Mouse (Mus musculus) adrenal gland, adult 8-10 months (tissue): ENCODE results near the gene Aasdh. TPM values are rescaled to one million over a fixed set of nuclear protein-coding genes. Genes with fewer than 3 reads are reported as not detected.

Experiments
- DNase-seq: peaks from one replicate; pipeline ENCODE4 v3.0.0; 2022
- total RNA-seq, 4 experiments: library from RNA; stranded (reverse); gene quantifications; 2 replicates each; pipeline ENCODE4 v1.2.4; 2022

Aasdh gene
- total RNA-seq, 4 experiments from 2014 or later: 14.7 to 28.9 (median 21.4) TPM

DNA sequence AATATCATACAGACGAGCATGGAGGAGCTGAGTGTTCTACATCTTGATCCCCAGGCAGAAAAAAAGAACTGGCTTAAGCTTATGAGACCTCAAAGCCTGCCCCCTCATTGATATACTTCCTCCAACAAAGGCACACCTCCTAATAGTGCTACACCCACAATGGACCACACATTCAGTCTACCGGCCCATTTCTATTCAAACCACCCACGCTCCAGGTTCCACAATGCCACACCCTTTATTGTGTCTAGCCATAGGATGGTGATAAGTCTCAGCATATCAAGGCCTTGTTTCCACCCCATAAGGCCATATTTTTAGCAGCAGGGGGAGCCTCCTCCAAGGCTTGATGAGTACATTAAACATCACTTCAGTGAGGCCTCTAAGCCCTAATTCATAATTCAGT is 5.5 kb upstream of the Aasdh start:
- no peak for DNase-seq

DNA sequence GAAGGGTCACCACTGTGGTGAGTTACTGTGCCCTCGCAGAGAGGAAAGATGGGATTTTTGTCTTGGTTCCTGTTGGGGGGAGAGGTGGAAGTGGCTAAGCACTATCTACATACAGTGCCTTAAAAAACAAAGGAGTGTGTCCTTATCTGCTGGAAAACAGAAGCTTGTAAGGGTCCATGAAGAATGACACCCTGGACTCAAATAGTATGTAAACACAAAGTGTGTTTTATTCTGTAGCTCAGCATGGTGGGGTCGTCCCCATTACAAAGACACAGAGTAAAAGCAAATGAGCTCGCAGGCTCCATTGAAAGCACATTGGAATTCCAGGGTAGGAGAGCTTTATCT is 813 bp upstream of the Aasdh start:
- no peak for DNase-seq

DNA sequence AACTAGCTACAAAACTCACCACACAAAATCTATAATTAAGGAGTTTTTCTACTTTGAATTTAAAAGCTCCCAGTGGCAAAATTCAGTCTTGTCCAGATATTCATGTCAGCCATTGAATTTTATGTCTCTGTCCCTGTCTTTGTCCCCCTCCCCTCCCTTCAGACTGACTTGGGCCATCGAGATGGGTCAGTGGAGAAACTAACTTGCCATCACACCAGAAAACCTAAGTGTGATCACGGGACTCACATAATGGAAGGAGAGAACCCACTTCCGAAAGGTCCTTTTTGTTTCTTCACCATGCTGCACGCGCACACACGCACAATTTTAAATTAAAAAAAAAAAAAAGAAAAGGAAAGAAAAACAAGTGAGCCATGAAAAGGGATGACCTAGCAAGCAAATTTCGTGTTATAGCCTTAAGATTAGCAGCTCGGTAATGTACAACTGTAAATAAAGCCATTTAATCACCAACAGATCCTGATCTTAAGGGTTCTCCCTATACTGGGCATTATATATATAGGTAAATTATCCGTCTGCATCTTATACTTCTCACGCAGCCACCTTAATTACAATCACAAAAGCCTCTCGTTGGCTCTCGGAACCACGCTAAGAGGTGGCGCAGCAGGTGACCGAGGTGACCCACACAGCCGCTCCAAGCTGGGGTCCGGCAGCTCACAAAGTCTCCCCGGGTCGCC is 455 bp downstream of the Aasdh start:
- no peak for DNase-seq

DNA sequence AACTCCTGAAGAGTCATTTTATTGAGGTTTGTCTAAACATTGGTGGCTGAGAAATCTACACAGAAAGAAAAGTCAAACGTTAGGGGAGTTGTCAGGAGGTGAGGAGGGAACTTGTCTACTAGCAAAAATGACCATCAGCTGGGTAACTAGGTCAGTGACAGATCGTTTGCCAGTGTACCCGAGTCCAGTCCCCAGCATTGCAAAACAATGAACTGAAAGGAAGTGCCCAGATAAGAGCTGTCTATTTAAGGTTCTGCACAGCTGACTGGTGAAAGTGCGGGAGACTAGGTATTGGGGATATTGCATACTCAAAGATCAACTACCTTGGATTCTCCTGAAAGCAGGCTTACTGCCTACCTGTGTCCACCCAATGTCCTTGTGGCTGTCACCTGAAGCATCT is 3.2 kb downstream of the Aasdh start:
- DNase-seq: no peak

DNA sequence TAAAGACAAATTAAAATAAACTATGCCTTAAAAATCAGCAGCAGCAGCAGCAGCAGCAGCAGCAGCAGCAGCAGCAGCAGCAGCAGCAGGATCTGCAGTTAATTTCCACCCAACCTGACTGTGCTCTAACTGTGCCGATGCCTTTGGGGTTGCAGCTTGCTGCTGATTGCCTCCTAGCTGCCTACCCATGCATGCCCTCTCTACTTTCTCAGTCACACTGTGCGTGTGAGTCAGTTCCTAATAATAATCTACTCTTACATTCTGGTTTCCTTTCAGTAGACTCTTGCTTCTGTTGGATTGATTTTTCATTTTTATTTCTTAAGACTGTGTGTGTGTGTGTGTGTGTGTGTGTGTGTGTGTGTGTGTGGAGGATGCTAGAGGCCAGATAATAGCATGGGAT is 12.2 kb downstream of the Aasdh start:
- no peak for DNase-seq

DNA sequence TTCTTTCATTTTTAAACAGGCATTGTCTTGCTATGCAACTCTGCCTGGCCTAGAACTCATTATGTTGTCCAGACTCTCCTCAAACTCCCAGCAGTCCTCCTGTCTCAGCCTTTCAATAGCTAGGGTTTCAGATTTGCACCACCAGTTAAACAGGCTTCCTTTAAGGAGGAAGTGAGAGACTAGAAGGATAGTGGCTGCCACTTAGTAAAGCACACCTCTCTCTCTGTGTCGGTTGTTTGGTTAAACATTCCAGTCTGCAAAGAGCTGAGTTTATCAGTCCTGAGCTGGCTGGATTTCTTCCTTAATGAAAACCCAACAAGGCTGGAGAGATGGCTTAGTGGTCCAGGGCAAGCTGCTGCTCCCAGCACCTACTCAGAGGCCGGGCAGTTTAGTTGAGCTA is 12.7 kb downstream of the Aasdh start:
- DNase-seq: no peak

DNA sequence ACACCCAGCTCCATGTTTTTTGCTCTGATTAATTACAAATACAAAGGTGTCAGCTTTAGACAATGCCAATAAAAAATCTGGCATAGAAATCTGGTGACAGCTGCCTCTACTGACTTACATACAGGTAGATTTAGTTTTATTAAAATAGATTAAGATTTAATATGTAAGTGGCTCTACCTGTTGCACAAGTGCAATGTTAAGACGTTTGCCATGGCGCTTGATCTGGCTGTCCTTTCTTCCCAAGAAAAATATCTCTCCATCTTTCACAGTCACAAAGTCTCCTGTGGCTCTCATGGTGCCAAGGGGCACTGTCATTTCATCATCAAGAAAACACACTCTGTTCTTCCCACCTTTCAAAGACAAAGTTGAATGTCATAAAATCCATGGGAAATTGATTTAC is 18.3 kb downstream of the Aasdh start:
- no peak for DNase-seq

DNA sequence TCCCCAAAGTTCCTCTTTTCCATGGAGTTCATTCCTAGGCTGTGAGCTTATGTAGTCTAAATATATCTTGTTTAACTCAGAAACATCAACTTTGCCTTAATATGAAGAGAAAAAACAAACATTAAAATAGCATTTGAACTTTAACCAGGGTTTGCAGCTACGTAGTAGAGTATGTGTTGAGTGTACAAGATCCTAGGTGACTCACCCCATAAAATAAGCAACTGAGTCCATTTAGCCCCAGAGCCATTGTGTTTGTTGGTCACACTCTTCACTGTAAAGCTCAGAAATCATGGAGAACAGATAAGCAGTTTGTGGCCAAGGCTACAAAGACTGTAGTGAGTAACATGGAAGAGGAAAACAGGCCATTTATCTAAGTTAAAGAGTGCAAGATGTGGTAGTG is 21.2 kb downstream of the Aasdh start:
- no peak for DNase-seq

DNA sequence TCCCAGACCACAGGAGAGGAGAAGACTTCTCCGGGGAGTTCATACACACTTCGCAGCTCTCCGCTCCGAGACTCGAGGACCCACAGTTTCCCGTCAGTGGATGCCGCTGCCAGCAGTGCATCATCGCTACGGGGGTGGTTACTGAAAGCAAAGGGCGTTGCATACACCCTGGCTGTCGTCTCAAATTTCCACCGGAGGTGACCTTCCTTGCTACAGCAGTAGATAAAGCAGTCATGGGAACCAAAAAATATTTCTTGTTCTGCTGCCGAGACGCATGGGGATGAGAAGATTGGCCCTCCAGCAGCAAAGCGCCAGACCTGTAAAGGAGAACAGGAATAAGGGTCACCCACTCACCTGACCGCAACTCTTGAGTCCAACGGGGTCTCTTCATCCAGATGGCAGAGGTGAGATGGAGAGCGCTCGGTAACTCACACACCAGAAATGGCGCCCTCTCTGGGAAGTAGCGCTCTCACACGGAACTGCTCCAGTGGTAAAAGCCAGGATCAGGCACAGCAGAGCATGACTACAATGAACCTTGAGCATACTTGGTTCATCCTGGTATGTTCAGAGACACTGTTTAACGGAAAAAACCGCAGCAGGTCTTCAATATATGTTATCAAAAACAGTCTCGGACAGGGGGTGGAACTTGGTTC is 29.1 kb downstream of the Aasdh start:
- DNase-seq: no peak

DNA sequence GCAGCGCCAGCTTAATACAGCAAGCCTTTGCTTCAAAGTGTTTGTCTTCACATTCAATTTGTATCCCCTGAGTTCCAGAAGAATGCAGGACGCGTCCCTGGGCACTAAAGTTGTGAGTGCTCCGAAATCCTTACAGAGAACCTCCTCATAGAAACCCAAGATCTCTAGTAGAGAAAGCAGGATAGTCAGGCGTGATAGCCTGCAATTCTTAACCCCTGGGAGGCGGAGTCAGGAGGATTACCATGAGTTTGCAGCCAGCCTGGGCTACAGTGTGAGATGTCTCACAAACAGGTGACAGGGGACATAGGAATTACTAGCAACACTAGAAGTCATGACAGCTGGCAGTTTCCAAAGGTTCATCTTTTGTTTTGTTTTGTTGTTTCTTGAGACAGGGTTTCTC is 35.8 kb downstream of the Aasdh start:
- DNase-seq: no peak

DNA sequence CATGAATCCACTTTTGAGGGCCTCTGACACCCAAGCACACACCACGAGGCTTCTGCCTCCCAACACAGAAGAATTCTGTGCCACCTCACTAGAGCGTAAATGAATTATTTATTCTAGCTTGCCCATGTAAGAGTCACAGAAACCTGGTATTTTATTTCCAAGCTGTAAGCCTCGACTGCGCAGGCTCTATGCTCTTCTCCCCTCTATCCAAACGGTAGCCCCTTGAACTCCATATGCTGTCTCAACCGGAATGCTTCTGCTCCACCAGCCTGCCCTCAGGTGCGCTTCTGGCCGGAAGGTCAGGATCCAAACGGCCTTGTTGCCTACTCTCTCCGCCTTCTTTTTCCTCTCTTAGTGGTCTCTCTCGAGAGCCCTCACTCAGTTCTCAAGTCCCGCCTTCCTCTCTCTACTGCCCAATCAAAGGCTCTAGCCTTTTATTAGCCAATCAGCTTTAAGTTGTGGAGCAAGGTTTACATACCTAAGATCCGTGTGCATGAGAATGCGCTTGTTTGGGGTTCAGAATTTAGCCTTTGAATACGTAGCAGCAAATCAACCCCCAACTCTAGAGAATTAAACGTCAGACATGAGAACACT is 36.5 kb downstream of the Aasdh start:
- DNase-seq: no peak

DNA sequence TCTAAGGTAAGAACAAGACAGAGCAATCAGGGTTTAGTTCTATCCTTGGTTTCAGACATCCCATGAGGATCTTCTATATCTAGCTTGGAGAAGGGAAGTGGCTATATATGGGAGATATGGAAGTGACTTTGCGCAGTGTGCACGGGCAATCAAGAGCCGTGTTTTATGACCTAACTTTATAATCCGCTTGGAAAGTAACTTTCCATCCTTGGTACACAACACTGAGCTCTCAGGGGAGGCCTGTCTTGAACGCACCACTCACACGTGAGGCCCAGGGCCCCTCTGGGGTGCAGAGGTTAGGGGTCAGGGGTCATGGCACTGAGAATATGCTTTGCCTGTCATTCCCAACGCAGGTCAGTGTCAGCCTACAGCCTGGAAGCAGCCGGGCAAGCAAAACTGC is 38.5 kb downstream of the Aasdh start:
- DNase-seq: no peak

DNA sequence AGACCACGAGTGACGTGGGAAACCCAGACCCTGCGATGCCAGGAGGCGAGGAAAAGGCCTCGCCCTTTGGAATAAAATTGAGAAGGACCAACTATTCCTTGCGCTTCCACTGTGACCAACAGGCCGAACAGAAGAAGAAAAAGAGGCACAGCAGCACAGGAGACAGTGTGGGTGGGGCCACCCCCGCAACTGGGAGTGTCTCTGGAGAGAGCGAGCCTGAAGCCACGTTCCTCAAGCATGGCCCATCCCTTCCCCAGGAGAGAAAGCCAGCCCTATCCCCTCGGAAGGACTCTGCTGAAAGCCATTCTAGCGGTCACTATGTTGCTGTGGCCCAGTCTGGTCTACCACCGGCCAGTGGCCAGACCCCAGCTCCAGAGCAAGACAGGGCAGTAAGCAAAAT is 46.9 kb downstream of the Aasdh start:
- no peak for DNase-seq

DNA sequence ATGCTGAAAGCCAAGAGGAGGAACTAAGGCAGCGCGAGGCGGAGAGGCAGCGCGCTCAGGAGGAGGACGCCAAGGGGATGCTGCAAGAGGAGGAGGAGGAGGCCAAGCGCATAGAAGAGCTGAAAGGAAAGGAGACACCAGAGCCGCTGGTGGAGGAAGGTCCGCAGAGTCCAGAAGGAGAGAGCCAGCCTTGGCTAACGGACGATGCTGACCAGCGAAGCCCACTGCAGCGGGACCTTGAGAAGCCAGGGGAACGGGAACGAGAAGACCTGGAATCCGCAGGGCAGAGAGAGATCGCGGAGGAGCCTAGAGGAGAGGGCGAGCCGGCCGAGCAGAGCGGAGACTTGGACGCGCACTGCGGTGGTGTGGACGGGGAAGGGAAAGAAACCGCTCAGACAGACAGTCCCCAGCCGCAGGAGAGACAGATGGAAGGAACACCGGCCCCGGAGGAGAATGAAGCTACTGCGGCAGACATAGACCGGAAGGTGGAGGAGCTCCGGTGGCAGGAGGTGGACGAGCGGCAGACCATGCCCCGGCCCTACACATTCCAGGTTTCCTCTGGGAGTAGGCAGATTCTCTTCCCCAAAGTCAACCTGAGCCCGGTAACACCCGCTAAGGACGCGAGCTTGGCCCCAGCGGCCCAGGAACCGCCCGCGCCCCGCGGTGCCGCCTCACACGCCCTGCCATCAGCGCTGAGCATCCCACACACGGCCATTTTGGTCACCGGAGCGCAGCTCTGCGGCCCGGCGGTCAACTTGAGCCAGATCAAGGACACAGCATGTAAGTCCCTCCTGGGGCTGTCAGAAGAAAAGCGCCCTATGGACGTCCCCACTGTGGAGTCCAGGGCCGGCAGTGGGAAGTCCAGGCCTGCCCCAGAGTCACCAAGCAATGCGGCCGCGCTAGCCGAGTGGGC is 48.0 kb downstream of the Aasdh start:
- DNase-seq: no peak

DNA sequence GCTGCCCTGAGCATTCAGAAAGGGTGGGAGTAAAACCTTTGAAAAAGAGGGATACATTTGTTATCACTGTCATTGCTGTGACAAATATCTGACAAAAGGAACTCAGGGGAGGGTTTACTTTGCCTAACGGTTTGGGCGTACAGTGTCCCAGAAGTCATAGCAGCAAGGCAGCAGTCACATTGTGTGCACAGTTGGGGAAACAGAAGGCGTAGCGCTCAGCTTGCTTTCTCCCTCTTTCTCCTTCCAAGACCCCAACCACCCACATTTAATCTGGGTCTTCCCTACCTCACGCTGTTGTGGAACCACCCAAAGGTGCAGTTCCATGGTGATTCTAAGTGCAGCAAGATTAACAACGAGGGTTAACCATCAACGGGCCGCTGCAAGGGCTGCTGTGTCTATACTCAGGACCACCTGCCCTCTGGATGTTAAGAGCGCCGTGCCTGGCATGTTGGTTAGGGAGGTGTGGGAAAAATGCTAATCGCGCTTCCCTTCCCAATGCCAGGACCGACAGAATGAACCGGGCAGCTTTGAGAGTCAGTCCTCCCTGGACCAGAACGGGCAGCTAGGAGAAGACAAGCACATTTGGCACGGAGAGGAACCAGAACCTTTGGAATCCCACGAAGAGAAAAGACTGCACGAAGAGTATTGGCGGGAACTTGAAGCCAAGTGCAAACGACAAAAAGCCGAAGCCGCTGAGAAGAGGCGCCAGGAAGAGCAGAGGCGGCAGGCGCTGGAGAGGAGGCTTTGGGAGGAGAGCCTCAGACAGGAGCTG is 49.3 kb downstream of the Aasdh start:
- no peak for DNase-seq

DNA sequence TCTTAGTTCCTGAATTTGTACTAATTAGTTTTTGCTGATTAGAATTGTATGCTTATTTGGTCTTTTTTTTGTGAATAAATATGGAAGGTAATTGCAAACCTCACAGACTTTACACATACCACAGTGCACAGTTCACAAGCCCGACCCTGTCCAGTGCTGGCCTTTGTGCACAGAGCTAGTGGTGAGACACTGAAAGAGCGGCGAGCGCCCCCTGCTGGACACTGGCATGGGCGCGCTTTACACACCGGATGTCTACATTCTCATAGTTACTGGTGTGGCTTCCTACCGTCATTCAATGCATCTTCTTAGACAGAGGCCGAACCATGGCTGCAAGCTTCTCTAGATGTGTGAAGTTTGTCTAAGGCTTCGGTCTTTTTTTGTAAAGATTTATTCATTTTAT is 51.8 kb downstream of the Aasdh start:
- peak; percentile 60 for DNase-seq

DNA sequence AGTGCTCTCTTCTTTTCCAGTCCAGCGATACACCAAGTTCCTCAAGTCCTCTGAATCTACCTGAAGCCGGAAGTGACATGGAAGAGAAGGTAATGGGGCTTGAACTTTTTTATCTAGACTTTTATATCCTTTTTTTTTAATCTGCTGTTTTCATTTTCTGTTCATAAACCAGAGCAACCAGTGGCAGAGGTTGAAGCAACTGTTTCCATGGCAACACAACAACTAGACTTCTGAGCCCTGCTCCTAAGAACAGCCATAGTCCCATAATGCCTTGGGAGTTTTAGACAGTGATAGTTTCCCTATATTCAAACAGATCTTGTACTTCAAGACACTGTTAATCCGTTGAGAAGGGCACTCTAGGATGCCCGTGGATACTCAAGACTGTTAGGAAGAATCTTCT is 54.0 kb downstream of the Aasdh start:
- DNase-seq: no peak

DNA sequence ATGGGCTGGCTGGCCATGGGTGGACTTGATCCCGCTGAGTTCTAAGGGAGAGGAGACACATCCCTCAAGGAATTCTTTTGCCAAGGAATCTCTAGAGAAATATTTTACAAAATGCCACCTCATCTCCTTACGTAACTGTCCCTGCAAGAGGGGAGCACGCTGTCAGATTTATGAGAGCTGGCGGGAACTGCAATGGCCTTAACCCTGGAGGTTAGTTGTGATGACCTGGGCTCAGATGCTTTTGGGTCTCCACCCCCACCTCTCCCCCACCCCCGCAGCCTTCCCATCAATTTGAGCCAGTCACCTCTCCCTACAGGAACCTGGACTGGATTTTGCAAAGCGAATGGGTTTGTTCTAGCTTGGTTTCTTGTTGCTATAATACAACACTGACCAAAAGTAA is 58.2 kb downstream of the Aasdh start:
- peak; percentile 33 for DNase-seq

DNA sequence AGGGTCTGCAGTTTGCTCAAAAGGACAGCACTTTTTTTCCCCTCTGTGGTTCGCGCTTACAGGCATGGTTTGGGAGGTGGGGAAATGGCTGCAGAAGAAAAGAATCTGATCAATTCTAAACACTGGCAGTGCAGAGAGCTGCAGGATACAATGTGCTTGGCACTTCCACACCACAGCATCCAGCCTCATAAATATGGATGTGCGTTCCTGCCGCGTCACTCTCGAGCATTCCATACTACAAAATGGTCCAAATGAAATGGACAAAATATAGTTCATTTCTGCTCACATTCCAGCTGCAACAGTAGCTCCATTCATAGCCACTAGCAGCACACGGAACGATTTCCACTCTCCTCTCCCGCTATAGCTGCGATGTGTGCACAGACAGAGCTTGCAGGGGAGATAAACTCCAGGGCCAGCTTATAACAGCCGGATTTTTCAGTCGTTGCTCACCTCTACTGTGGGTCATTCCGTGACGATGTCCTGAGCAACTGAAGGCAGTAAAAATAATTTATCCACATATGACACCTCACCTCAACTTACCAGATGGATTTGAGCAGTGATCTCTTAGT is 60.6 kb downstream of the Aasdh start:
- DNase-seq: no peak

DNA sequence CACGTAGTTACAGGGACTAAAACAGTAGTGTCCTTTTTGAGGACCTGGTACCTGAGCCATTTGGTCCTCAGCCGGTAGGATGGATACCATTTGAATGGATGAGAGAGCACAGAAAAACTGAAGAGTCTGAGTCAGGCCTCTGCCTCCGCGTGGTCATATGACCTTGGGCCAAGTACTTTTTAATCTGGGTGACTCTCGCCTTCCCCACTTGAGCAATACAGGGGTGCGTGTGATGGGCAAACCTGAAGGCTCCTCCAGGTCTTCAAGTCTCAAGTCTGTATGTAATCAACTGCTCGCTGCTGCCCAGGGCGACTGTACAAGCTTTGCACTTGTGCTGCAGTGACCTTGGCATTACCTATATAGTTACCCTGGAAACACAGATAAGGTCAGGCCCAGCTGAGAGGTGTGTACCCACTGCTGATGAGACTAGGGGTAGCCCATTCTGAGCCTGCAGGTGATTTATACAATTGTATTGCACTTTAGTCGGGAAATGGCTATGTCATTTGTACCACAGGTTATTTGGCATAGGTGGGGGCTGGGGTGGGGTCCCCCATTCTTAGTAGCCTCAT is 61.4 kb downstream of the Aasdh start:
- peak; percentile 33 for DNase-seq

DNA sequence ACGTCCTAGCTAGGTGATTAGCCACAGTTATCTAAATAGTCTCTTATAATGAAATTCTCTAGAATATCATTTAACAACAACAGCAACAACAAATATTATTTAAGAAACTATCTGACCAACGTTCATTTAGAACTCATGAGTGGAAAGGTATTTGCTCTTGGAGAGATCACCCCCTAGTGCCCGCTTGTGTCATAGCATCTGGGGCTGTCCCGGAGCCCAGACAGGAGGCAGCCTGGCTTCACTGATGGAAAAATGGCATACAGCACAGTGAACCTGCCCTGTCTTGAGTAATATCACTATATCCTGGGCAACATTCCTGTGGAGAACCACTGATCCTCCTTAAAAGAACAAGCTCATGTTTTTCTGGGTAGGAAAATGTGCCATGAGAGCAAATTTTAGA is 61.9 kb downstream of the Aasdh start:
- DNase-seq: peak; percentile 45

DNA sequence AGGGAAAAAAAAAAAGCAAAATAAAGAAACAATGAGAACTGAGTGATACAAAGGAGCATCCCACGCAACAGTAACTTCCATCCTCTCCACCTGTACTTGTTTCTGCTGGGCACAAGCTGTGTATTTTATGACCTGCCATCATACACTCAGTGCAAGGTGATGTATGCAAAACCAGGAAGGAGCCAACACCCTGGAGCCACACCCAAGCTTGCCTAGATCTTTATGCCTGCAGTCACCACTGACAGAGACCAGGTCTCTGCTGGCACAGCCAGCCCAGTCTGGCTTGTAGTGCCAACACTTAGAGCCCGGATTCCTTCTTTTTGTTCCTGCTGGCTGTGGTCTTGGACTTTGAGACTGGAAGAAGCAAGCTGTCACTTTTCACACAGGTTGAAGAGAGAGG is 63.5 kb downstream of the Aasdh start:
- DNase-seq: no peak
